Mouse (Mus musculus) megakaryocyte progenitor cell, adult 5-6 weeks (primary cell): ENCODE data around the gene Plppr3. TPM values are rescaled to one million over a fixed set of nuclear protein-coding genes. Genes with fewer than 3 reads are reported as not detected.
"Not testable (repeated sequence)": the region's sequence is repeated elsewhere in the genome, so short reads cannot be mapped to it uniquely, and the experiment has no call there.

ENCODE experiments used
- ATAC-seq: replicated peaks from 2 replicates; pipeline ENCODE4 v1.8.0; 2016; ENCODE audit warnings: mild to moderate bottlenecking, moderate TSS enrichment, inconsistent platforms; ENCODE audit not compliant: poor library complexity
- total RNA-seq, 2 experiments: library from RNA; stranded (forward) in 1 of 2; stranded (reverse) in 1 of 2; fragments of 157-497, 149-512 nt in 1 of 2; fragments of 200-1000 nt in 1 of 2; gene quantifications; 2 replicates each; pipeline versions ENCODE4 v1.2.3 to v1.2.4; 2015 to 2017

The Plppr3 gene
- total RNA-seq, 2 experiments from 2014 or later, result 39.0 to 93.9 TPM

GRCm38 (mm10) chr10:79906712-79907111 is 32.3 kb upstream of the Plppr3 start:
- no peak for ATAC-seq

- ATAC-seq, result peak; percentile 64
Observed at GRCm38 (mm10) chr10:79900951-79901410, 26.5 kb upstream of the Plppr3 start.

- no peak for ATAC-seq
Observed at GRCm38 (mm10) chr10:79897316-79898245, 23.1 kb upstream of the Plppr3 start.

GRCm38 (mm10) chr10:79896814-79897213 is 22.4 kb upstream of the Plppr3 start:
- ATAC-seq, result no peak

- ATAC-seq, result no peak
Observed at GRCm38 (mm10) chr10:79896306-79896705, 21.9 kb upstream of the Plppr3 start.

- peak; percentile 89 for ATAC-seq
Observed at GRCm38 (mm10) chr10:79892451-79893118, 18.2 kb upstream of the Plppr3 start.

GRCm38 (mm10) chr10:79890670-79891069 is 16.2 kb upstream of the Plppr3 start, which contains the start of gene Cfd:
TSS of gene Cfd (plus strand) at chr10:79890853.
- ATAC-seq, result no peak

- ATAC-seq, result no peak
Observed at GRCm38 (mm10) chr10:79889386-79889785, 15.0 kb upstream of the Plppr3 start.

- no peak for ATAC-seq
Observed at GRCm38 (mm10) chr10:79886611-79887010, 12.2 kb upstream of the Plppr3 start.

- ATAC-seq, result peak; percentile 49
Observed at GRCm38 (mm10) chr10:79886054-79886453, 11.6 kb upstream of the Plppr3 start, which contains the start of gene Elane. TSS of gene Elane (plus strand) at chr10:79886247.

GRCm38 (mm10) chr10:79884938-79885337 is 10.5 kb upstream of the Plppr3 start:
- not testable (repeated sequence) for ATAC-seq

GRCm38 (mm10) chr10:79884446-79884845 is 10.0 kb upstream of the Plppr3 start:
- peak; percentile 19 for ATAC-seq

GRCm38 (mm10) chr10:79883297-79884084 is 9.1 kb upstream of the Plppr3 start:
- peak; percentile 44 for ATAC-seq

- ATAC-seq, result peak; percentile 18
Observed at GRCm38 (mm10) chr10:79881981-79882380, 7.5 kb upstream of the Plppr3 start.

GRCm38 (mm10) chr10:79880721-79881120 is 6.3 kb upstream of the Plppr3 start:
- peak; percentile 8 for ATAC-seq

- ATAC-seq, result no peak
Observed at GRCm38 (mm10) chr10:79879527-79879926, 5.1 kb upstream of the Plppr3 start.

GRCm38 (mm10) chr10:79877757-79878156 is 3.3 kb upstream of the Plppr3 start:
- ATAC-seq, result peak; percentile 58

GRCm38 (mm10) chr10:79877174-79877573 is 2.7 kb upstream of the Plppr3 start:
- ATAC-seq, result peak; percentile 45

- no peak for ATAC-seq
Observed at GRCm38 (mm10) chr10:79873715-79874289, 632 bp downstream of the Plppr3 start.

GRCm38 (mm10) chr10:79873313-79873712 is 1.1 kb downstream of the Plppr3 start:
- no peak for ATAC-seq
